Mouse (Mus musculus): Measurements from ENCODE around the gene Lrmda.

GRCm38 (mm10) chr14:22035900-22036299, 16.4 kb downstream of the Lrmda start:
- TF ChIP-seq CTCF (IDR thresholded peaks at IDR 0.05; ENCODE audit: extremely low read depth, insufficient read length, insufficient replicate concordance, low read depth, low read length) (no peak), POLR2A (IDR thresholded peaks at IDR 0.05; ENCODE audit: low read depth, low read length) (no peak)
